Mouse (Mus musculus) cerebellum, adult 2 months (tissue): Measurements from ENCODE around the gene Cetn3.

Source experiments
- CTCF ChIP-seq: fragments of 200-500 bp; IDR thresholded peaks from 2 replicates; pipeline ENCODE4 v1.5.1; 2011; ENCODE audit warnings: low read depth, mild to moderate bottlenecking, control low read depth, low read length, moderate library complexity, borderline replicate concordance; ENCODE audit not compliant: insufficient read depth
- POLR2A ChIP-seq: fragments of 200-500 bp; IDR thresholded peaks from 2 replicates; pipeline ENCODE4 v1.6.1; 2011; ENCODE audit warnings: low read length, control low read depth, borderline replicate concordance; ENCODE audit not compliant: insufficient read depth

DNA sequence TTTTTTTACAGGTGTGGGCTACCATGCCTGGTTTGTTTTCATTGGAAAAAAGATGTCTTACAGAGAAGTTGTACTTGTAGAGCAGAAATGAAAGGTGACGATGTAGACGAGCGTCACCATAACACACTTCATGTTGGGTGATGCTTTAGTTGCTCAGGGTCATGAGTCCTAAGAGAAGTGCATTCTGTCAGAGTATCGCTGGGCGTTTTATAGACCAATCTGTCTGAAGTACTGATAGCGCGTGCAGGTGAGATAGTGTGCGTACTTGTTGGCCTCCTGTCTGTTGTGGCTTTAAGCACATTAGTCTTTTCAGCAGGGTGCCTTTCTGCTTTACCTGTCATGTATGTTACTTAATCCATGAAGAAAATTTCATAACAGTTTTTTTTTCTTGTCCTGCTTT lies 7.3 kb downstream of the Cetn3 start:
- TF ChIP-seq CTCF (no peak), POLR2A (no peak)
